Mouse (Mus musculus) heart, embryonic 13.5 days (tissue): ENCODE data around the gene Phf21b. TPM values are rescaled to one million over a fixed set of nuclear protein-coding genes. Genes with fewer than 3 reads are reported as not detected.

Experiments
- ATAC-seq: fragments of 200-750 bp; cut with Nextera tagmentation; 2 replicates; pipeline ENCODE4 v1.8.0; 2017; ENCODE audit warnings: moderate TSS enrichment; ENCODE audit not compliant: insufficient number of reproducible peaks, low FRiP score, low TSS enrichment; ENCODE audit errors: extremely low read depth
- H3K27ac ChIP-seq: fragments of 300-500 bp; sonication (generic); replicated peaks from 2 replicates; pipeline ENCODE4 v1.5.1; 2015; ENCODE audit warnings: moderate library complexity, mild to moderate bottlenecking, inconsistent platforms
- H3K27me3 ChIP-seq: fragments of 300-500 bp; sonication (generic); replicated peaks from 2 replicates; pipeline ENCODE4 v1.6.1; 2015; ENCODE audit warnings: mild to moderate bottlenecking, inconsistent platforms
- H3K36me3 ChIP-seq: fragments of 300-500 bp; sonication (generic); 2 replicates; pipeline ENCODE4 v1.6.1; 2015; ENCODE audit warnings: mild to moderate bottlenecking, inconsistent platforms
- H3K4me1 ChIP-seq: fragments of 300-500 bp; sonication (generic); 2 replicates; pipeline ENCODE4 v1.6.1; 2015; ENCODE audit warnings: inconsistent platforms
- H3K4me2 ChIP-seq: fragments of 300-500 bp; sonication (generic); 2 replicates; pipeline ENCODE4 v1.6.1; 2015; ENCODE audit warnings: inconsistent platforms, mild to moderate bottlenecking, moderate library complexity
- H3K4me3 ChIP-seq: fragments of 300-500 bp; sonication (generic); 2 replicates; pipeline ENCODE4 v1.5.1; 2015; ENCODE audit warnings: moderate library complexity, mild to moderate bottlenecking, inconsistent platforms
- H3K9ac ChIP-seq: fragments of 300-500 bp; sonication (generic); 2 replicates; pipeline ENCODE4 v1.6.1; 2015; ENCODE audit warnings: inconsistent platforms, mild to moderate bottlenecking, moderate library complexity
- H3K9me3 ChIP-seq: fragments of 300-500 bp; sonication (generic); 2 replicates; pipeline ENCODE4 v1.6.1; 2016; ENCODE audit warnings: inconsistent platforms
- WGBS: fragments of 180-500 bp; shearing (Covaris S2); methylation state at CpG from one replicate; pipeline ENCODE4 v1.1.7; 2015; ENCODE audit warnings: mixed read lengths; 5-methylcytosine and 5-hydroxymethylcytosine counted together
- polyA plus RNA-seq: library from polyadenylated mRNA; unstranded; fragments of >200 nt; fragmentation: Nextera tagmentation; extraction: Ambion mirVana; gene quantifications from 2 replicates; pipeline ENCODE4 v1.2.1, GENCODE M21; 2015

Phf21b gene
- polyA plus RNA-seq, 1 experiment from 2014 or later, result 0.08 TPM

DNA sequence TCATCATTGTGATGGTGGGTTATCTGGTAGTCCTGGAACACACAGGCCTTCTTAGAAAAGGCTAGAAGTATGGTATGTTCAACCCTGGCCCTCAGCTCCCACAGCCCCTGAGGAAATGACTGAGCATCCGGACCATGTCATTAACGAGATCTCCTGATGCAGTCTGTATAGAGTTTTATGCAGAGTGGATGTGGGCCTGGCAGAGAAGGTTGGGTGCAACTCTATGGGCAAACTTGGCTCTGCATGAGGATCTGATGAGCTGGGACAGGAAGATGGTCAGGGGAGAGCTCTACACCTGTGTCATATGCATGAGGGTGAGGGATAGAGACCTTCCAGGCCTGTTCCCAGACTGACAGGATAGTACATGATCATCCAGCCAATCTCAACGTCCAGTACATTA is 16.0 kb upstream of the Phf21b start:
- Histone ChIP-seq H3K27ac (no peak overlapping the region), H3K4me3 (no peak overlapping the region), H3K4me1 (no peaks in the 10 kb centered on the region), H3K9me3 (no peaks in the 10 kb centered on the region), H3K27me3 (no peaks in the 10 kb centered on the region), H3K36me3 (no peaks in the 10 kb centered on the region), H3K9ac (no peak overlapping the region), H3K4me2 (no peak overlapping the region)
- ATAC-seq, result no peak
- WGBS, result 75% methylated on average over 3 of the region's 3 CpGs

DNA sequence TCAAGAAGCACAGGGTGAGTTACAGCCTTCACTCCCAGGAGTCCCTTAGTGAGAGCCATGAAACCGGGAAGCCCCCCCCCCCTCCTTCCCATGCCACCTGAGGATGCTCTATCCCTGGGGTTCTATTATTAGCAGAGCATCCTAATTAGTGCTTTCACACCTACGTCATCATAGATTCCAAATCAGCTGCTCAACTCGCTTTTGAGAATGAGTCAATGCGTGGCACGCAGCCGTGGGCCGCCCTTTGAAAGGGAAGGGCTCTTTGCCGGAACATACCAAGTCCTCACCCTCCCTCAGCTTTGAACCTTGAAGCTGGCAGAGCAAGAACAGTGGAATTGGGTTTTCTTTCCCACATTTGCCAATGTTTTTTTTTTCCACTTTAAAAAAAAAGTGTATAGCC is 6.1 kb upstream of the Phf21b start:
- no peak overlapping the region for H3K27ac ChIP-seq
- H3K36me3 ChIP-seq, result no peaks in the 10 kb centered on the region
- H3K4me2 ChIP-seq, result no peak overlapping the region
- WGBS, result 83% methylated on average over 8 of the region's 8 CpGs
- H3K9ac ChIP-seq, result no peak overlapping the region
- H3K27me3 ChIP-seq, result peaks cover 12% of the 10 kb centered on the region
- peaks cover 4% of the 10 kb centered on the region; the same call in 1 of the 2 replicates for H3K4me1 ChIP-seq
- H3K9me3 ChIP-seq, result no peaks in the 10 kb centered on the region
- H3K4me3 ChIP-seq, result no peak overlapping the region
- no peak for ATAC-seq

DNA sequence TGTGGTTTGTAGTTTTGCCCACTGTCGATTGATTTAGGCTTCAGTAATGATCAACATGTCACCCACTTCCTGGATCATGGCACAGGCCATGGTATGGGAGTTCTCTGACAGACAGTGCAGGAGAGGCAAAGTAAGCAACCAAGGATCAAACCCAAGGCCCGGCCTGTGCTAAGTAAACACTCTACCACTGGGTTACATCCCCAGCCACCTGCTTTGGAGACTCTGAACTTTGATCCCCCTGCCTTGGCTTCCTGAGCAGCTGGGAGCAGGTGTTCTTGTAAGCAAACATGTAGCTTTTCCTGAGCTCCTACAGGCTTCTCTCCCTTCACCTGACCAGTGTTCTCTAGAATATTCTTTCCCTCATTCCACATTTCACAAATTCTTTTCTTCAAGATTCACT is 1.8 kb upstream of the Phf21b start:
- ATAC-seq, result no peak
- no peak overlapping the region for H3K4me3 ChIP-seq
- H3K9ac ChIP-seq, result no peak overlapping the region
- peaks cover 31% of the 10 kb centered on the region for H3K27me3 ChIP-seq
- no peak overlapping the region for H3K27ac ChIP-seq
- no peaks in the 10 kb centered on the region for H3K36me3 ChIP-seq
- no peak overlapping the region for H3K4me2 ChIP-seq
- no peaks in the 10 kb centered on the region for H3K9me3 ChIP-seq
- WGBS, result 91% methylated on average over 2 of the region's 2 CpGs
- peaks cover 35% of the 10 kb centered on the region for H3K4me1 ChIP-seq

DNA sequence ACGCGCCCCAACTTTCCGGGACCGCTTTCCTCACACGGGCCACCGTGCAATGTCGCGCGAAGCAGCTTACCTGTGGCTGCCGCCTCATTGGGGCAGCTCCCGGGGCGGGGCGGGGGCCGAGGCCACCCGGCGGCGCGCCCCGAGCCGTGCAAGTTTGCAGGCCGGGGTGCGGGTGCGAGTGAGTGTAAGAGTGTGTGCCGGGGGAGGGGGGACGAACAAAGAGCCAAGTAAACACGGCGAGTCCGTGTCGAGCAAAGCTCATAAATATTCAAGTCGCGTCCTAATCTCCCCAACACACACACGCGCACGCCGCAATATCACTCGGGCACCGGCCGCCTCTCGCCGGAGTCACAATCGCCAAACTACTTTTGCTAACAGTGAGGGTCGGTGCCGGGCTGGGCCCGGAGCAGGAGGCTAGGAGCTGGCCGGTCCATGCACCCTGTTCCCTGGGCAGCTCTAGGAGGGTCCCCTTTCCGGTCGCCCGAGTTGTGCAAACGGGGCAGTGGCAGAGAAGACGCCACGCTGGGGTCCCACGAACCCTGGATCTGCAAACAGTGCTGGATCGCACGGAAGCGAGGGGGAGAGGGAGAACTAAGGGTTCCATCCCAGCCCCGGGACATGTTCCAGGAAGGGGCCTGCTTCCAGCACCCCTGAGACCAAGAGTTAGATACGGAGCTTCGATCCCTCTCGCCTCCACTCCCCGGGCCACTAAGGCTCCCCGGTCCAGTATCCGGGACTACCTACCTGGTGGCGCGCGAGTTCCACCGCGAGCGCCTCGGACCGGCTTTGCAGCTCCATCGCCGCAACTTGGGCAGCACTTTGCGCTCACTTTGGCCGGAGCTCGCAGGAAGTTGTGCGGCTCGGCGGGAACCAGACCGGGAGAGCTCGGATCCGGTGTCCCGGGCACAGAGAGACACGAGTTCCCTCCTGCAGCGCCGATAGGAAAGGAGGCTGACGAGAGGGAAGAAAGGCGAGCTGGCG is 638 bp downstream of the Phf21b start:
- peak overlapping the region; percentile 76 for H3K4me3 ChIP-seq
- H3K27me3 ChIP-seq, result peaks cover 40% of the 10 kb centered on the region
- H3K27ac ChIP-seq, result 0 out of 2 replicates have a peak overlapping the region, but pooled peaks have one; percentile 39
- peak overlapping the region; percentile 84 for H3K9ac ChIP-seq
- H3K4me1 ChIP-seq, result peaks cover 39% of the 10 kb centered on the region
- H3K9me3 ChIP-seq, result no peaks in the 10 kb centered on the region
- peak overlapping the region; percentile 99 for H3K4me2 ChIP-seq
- no peaks in the 10 kb centered on the region for H3K36me3 ChIP-seq
- no peak for ATAC-seq
- WGBS, result under 1% methylated on average over 83 of the region's 88 CpGs

DNA sequence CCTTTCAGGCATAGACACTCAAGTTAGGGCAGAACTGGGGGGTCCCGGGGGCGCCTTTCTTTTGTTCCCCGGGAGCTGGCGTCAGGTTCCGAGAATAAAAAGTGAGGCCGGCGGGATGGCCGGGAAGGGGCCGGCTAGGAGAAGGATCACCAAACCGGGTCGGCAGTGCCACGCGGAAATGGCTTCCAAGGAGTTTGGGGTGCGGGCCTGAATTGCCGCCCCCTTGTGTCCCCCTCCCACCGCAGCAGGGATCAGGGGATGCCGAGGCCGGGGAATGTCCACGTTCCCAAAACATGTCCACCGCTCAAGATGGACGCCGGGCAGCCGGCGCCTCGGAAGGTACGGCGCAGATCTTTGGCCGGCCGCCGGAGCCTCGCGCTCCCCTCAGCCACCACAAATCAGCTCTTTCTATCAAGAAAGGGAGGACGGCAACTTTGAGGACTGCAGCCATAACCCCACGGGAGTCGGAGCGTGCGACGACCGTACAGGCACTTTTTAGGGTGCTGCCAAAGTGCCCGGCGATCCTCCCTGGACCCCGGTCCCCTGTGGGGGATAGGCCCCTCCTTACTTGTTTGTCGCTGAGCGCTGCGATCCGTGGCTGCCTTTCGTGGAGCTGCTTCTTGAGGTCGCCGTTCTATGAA is 1.6 kb downstream of the Phf21b start:
- Histone ChIP-seq H3K36me3 (no peaks in the 10 kb centered on the region), H3K9me3 (no peaks in the 10 kb centered on the region), H3K27ac (no peak overlapping the region), H3K4me1 (peaks cover 39% of the 10 kb centered on the region), H3K27me3 (peaks cover 40% of the 10 kb centered on the region), H3K4me3 (peak overlapping the region; percentile 76), H3K9ac (peak overlapping the region; percentile 84), H3K4me2 (peak overlapping the region; percentile 99)
- ATAC-seq, result no peak
- under 1% methylated on average over 49 of the region's 49 CpGs for WGBS

DNA sequence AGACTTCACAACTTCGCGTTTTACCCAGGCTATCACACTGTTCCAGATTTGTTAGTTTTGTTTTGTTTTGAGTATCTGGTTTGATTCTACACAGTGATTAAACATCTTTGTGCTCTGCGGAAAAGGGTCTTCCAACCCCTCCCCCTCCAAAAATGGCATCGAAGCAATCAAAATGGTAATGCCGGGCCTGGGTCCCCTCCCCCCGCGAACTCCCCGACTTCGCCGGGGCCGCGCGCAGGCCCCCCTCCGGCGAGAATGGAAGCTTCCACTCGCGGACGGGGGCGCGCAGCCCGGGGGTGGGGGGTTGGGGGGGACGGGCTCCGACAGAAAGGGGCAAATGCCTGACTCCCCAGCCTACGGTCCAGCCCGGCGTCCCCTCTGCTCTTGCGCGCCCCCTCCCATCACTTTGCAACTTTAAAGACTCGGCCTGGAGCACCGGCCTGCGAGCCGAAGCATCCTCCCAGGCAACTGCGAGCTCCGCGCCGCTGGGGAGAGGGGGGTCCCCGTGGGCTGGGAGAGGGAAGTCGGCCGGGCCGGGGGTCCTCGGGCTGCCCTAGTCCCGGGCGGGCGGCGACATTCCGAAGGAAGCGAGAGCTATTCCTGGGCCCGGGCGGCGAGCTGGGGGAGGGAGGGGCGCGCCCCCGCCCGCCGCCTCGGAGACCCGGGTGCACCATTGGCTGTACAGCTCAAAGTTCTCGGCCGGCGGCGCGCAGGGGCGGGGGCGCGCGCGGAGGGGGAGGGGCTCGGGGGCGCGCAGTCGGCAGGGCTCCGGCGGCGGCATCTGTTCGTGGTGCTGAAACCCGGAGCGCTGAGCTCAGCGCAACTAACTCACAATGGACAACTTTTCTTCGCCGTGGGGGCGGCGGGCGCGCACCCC is 2.4 kb downstream of the Phf21b start:
- Histone ChIP-seq H3K9me3 (no peaks in the 10 kb centered on the region), H3K27me3 (peaks cover 40% of the 10 kb centered on the region), H3K9ac (peak overlapping the region; percentile 84), H3K4me1 (peaks cover 39% of the 10 kb centered on the region), H3K27ac (peak overlapping the region; percentile 42), H3K4me2 (peak overlapping the region; percentile 99), H3K36me3 (no peaks in the 10 kb centered on the region), H3K4me3 (peak overlapping the region; percentile 76)
- WGBS, result 1% methylated on average over 51 of the region's 84 CpGs
- ATAC-seq, result 0 out of 2 replicates have a peak, but pooled peaks have one; percentile 39

DNA sequence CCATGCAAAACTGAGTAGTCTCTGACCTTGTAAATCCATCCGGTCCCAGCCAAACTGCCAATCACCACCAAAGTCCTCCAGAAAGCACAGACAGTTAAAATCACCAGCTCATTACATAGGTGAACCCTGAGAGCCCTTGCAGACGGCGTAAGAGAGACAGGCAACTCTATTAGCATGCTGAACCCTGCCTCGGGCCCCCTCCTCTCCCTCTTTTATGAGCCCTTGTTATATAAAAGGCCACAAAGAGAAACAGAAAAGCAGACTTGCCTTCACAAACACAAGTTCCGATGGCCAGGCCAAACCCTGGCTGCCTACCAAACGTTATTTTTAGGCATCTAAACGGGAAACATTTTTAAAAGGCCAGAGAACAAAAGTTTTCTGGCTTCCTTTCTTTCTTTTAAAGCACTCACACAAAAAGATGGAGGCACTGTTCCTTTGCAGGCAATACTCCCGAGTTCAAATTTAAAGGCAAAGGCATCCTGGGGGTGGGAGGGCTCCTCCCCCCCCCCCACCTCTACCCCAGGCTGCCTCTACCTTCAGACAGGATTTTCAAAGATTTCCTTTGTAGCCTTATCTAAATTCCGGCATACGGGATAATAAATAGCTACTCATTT is 3.3 kb downstream of the Phf21b start:
- Histone ChIP-seq H3K4me1 (peaks cover 39% of the 10 kb centered on the region), H3K9me3 (no peaks in the 10 kb centered on the region), H3K9ac (peak overlapping the region; percentile 77), H3K27me3 (peaks cover 34% of the 10 kb centered on the region), H3K27ac (peak overlapping the region; percentile 42), H3K36me3 (no peaks in the 10 kb centered on the region), H3K4me2 (peak overlapping the region; percentile 99), H3K4me3 (peak overlapping the region; percentile 76)
- no peak for ATAC-seq
- 21% methylated on average over 10 of the region's 10 CpGs for WGBS

DNA sequence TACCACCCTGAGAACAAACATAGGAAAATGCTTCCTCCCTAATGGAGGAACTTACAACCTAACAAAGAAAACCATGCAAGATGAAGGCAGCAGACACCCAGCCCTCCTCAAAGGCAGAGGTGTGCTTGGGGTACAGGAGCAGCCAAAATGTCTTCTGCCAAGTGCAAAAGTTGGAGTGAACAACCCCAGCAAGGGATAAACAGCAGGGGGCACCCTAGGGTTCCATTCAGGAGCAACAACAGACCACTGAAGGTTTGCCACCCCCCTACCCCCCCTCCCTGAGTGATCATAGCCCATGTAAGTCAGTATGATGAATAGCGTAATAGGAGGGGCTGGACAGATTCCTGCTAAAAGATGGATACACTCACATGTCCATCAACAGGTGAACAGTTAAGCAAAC is 5.5 kb downstream of the Phf21b start:
- Histone ChIP-seq H3K9me3 (no peaks in the 10 kb centered on the region), H3K36me3 (no peaks in the 10 kb centered on the region), H3K4me1 (peaks cover 26% of the 10 kb centered on the region), H3K27me3 (peaks cover 23% of the 10 kb centered on the region), H3K27ac (no peak overlapping the region), H3K4me2 (no peak overlapping the region), H3K9ac (no peak overlapping the region), H3K4me3 (no peak overlapping the region)
- WGBS, result 84% methylated on average over 1 of the region's 1 CpGs
- ATAC-seq, result no peak

DNA sequence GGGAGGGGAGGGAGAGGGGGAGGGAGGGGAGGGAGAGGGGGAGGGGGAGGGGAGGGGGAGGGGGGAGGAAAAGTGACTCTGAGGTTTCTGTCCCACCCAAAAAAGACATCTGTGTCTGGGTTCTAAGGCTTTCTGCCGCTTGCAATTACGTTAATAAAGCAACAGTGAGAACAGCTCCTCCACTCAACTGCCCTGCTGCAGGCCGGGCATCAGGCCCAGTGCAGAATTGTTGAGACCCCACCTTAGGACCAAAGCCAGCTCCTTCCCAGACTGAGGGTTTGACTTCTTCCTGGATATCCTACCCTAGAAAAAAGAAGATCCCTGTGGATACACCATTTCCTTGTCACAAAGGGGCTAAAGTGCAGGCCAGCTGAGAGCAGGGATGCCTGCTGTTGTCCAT is 9.6 kb downstream of the Phf21b start:
- Histone ChIP-seq H3K4me3 (no peak overlapping the region), H3K27me3 (peaks cover 1% of the 10 kb centered on the region), H3K27ac (no peak overlapping the region), H3K9ac (no peak overlapping the region), H3K4me1 (peaks cover 21% of the 10 kb centered on the region), H3K4me2 (no peak overlapping the region), H3K9me3 (no peaks in the 10 kb centered on the region), H3K36me3 (no peaks in the 10 kb centered on the region)
- no peak for ATAC-seq
- 53% methylated on average over 3 of the region's 3 CpGs for WGBS

DNA sequence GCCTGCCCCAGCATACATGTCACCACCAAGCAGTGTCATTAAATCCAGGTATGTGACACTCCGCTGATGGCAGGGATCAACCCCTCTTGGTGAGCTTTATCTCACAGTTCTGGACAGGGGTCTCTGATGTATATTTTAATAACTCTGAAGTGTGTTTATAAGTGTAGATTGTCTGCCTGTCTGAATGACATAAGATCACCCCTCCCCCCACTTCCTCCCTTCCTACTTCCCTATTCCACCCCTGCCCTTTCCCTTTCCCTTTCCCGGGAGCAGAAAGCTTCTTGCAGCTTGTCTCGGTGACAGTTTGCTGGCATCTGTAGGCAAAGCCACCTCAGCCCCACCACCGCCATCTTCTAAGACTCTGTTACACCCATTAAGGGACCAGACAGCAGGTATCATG is 11.0 kb downstream of the Phf21b start:
- Histone ChIP-seq H3K9ac (no peak overlapping the region), H3K4me1 (peaks cover 21% of the 10 kb centered on the region), H3K27ac (no peak overlapping the region), H3K36me3 (no peaks in the 10 kb centered on the region), H3K4me2 (no peak overlapping the region), H3K9me3 (no peaks in the 10 kb centered on the region), H3K4me3 (no peak overlapping the region), H3K27me3 (no peaks in the 10 kb centered on the region)
- no peak for ATAC-seq
- WGBS, result 58% methylated on average over 4 of the region's 4 CpGs
